Mouse (Mus musculus): ENCODE measurements around the gene Neil3. TPM values are rescaled to one million over a fixed set of nuclear protein-coding genes. Genes with fewer than 3 reads are reported as not detected.
"Not testable (repeated sequence)": the region's sequence is repeated elsewhere in the genome, so short reads cannot be mapped to it uniquely, and the experiment has no call there.

Neil3 gene
- total RNA-seq, 2 experiments from 2014 or later: 0.28 to 0.35 TPM

GRCm38 (mm10) chr8:53539585-53539984 is 99.3 kb downstream of the Neil3 start:
- DNase-seq (ENCODE audit: low spot score in 2 of 2): no peak

GRCm38 (mm10) chr8:53538049-53538448 is 100.8 kb downstream of the Neil3 start:
- not testable (repeated sequence) for DNase-seq (ENCODE audit: low spot score in 2 of 2)

Other genes starting within 250 kb of the Neil3 start
- 1 to 10 TPM; 7.2 to 8.1 TPM for gene Aga, start 127.3 kb downstream of the Neil3 start, total RNA-seq (2021)